Mouse (Mus musculus): ENCODE measurements around the gene Tbcb.
"Not testable (repeated sequence)": the region's sequence is repeated elsewhere in the genome, so short reads cannot be mapped to it uniquely, and the experiment has no call there.

GRCm38 (mm10) chr7:30237374-30237773 is 5.3 kb upstream of the Tbcb start:
- not testable (repeated sequence) for TF ChIP-seq POLR2A (IDR thresholded peaks at IDR 0.05; ENCODE audit: low read depth, low read length); CTCF (IDR thresholded peaks at IDR 0.05; ENCODE audit: extremely low read depth, insufficient read depth, insufficient read length, insufficient replicate concordance)
